Mouse (Mus musculus): ENCODE measurements around the gene BC055324. TPM values are rescaled to one million over a fixed set of nuclear protein-coding genes. Genes with fewer than 3 reads are reported as not detected.

Gene BC055324
- total and polyA plus RNA-seq, 3 experiments, result 19.2 to 21.4 TPM; not detected in 1

DNA sequence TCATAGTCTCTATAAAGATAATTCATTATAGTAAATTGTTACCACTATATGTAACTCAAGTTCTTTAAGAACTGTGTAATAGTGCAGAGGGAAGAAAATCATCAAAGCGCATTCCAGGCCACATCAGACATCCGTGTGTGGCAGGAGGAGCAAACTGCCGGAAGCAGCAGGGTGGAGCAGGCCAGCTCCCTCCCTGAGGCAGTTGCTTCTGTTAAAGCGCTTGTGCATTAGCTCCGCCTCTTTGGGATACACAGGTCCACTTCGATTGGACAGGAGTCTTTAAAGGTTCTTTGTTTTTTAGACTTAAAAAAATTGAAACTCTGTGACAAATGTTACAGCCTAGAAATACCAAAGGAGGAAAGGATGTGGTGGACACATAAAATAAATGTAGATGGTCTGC is 52.5 kb downstream of the BC055324 start:
- TF ChIP-seq MAFK (IDR thresholded peaks at IDR 0.05; ENCODE audit: borderline replicate concordance, low read depth, low read length) (no peak), SMC3 (IDR thresholded peaks at IDR 0.05; ENCODE audit: low read depth, low read length) (no peak), MYB (IDR thresholded peaks at IDR 0.05; ENCODE audit: low read depth, low read length) (no peak), HCFC1 (IDR thresholded peaks at IDR 0.05; ENCODE audit: low read depth, low read length) (no peak), TAL1 (IDR thresholded peaks at IDR 0.05; ENCODE audit: low read length) (no peak), EP300 (IDR thresholded peaks at IDR 0.05; ENCODE audit: low read depth in 1 of 2, low read length in 2 of 2) (no peak), MXI1 (IDR thresholded peaks at IDR 0.05; ENCODE audit: low read depth, low read length) (no peak), TBP (IDR thresholded peaks at IDR 0.05; ENCODE audit: low read depth, low read length) (no peak), POLR2AphosphoS2 (IDR thresholded peaks at IDR 0.05; ENCODE audit: low read length) (no peak), TCF12 (IDR thresholded peaks at IDR 0.05; ENCODE audit: low read depth, low read length) (no peak), ELF1 (IDR thresholded peaks at IDR 0.05; ENCODE audit: low read depth, low read length) (no peak), JUND (IDR thresholded peaks at IDR 0.05; ENCODE audit: low read depth, low read length) (no peak), NELFE (IDR thresholded peaks at IDR 0.05; ENCODE audit: low read depth, low read length) (no peak), USF1 (IDR thresholded peaks at IDR 0.05; ENCODE audit: low read depth, low read length) (no peak), CHD2 (IDR thresholded peaks at IDR 0.05; ENCODE audit: low read length) (no peak), POLR2AphosphoS5 (IDR thresholded peaks at IDR 0.05; ENCODE audit: borderline replicate concordance, low read depth, low read length) (no peak), CTCF (IDR thresholded peaks at IDR 0.05 in 2 of 3, conservative IDR thresholded peaks at IDR 0.05 in 1 of 3; ENCODE audit: control insufficient read depth in 1 of 3, insufficient read depth in 1 of 3, low read depth in 2 of 3, low read length in 3 of 3, poor library complexity in 1 of 3, severe bottlenecking in 1 of 3) (no peak), ZC3H11A (IDR thresholded peaks at IDR 0.05; ENCODE audit: low read depth, low read length) (no peak), GABPA (IDR thresholded peaks at IDR 0.05; ENCODE audit: low read depth, low read length) (no peak), POLR2A (IDR thresholded peaks at IDR 0.05; ENCODE audit: control insufficient read depth in 1 of 2, insufficient read depth in 1 of 2, low read depth in 1 of 2, low read length in 2 of 2, poor library complexity in 1 of 2) (no peak)
- no peaks in the 10 kb centered on the region for H3K9me3 ChIP-seq (replicated peaks; ENCODE audit: insufficient read depth, low read length)
- H3K4me1 ChIP-seq (ENCODE audit: control insufficient read depth in 1 of 2, insufficient read depth in 2 of 2, low read length in 2 of 2), result peaks cover 0 to 2% of the 10 kb centered on the region in 2 experiments; a peak in 2 of 4 replicates
- no peaks in the 10 kb centered on the region for H3K27me3 ChIP-seq (ENCODE audit: control insufficient read depth in 1 of 2, insufficient read depth in 2 of 2, low read length in 2 of 2)
- peaks cover 3 to 32% of the 10 kb centered on the region in 2 experiments for H3K36me3 ChIP-seq (ENCODE audit: control insufficient read depth in 1 of 2, insufficient read depth in 2 of 2, low read length in 2 of 2)
- DNase-seq (ENCODE audit: low read depth, low spot score), result no peak
- no peaks in the 10 kb centered on the region; the same call in 1 of the 2 replicates for H3K79me2 ChIP-seq (ENCODE audit: control insufficient read depth, insufficient read depth, low read length, poor library complexity)
- H3K9ac ChIP-seq (ENCODE audit: control insufficient read depth, low read depth, low read length, poor library complexity, severe bottlenecking), result no peak overlapping the region
- no peak overlapping the region for H3K27ac ChIP-seq (ENCODE audit: control insufficient read depth, low read depth, low read length)
- no peak overlapping the region for H3K4me3 ChIP-seq (ENCODE audit: control insufficient read depth in 1 of 2, insufficient read depth in 1 of 2, low read depth in 2 of 2, low read length in 2 of 2)

DNA sequence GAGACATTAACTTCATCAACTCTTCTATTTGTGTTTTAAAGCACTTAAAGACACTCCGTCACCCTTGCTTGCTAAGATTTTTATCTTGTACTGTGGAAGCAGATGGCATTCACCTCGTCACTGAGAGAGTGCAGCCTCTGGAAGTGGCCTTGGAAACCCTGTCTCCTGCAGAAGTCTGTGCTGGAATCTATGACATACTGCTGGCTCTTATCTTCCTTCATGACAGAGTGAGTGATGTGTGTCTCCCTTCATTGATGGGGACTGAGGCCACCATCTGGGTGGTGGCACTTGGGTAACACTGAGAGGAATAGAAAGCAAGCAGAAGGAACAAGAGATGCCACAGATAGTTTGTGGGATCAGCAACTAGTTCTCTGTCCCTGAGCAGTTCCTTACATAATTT is 60.0 kb downstream of the BC055324 start:
- Histone ChIP-seq H3K27ac (ENCODE audit: control insufficient read depth, low read depth, low read length) (no peak overlapping the region), H3K36me3 (ENCODE audit: control insufficient read depth in 1 of 2, insufficient read depth in 2 of 2, low read length in 2 of 2) (peaks cover 10 to 18% of the 10 kb centered on the region in 2 experiments), H3K27me3 (ENCODE audit: control insufficient read depth in 1 of 2, insufficient read depth in 2 of 2, low read length in 2 of 2) (no peaks in the 10 kb centered on the region), H3K4me3 (ENCODE audit: control insufficient read depth in 1 of 2, insufficient read depth in 1 of 2, low read depth in 2 of 2, low read length in 2 of 2) (no peak overlapping the region), H3K79me2 (ENCODE audit: control insufficient read depth, insufficient read depth, low read length, poor library complexity) (peaks cover 28% of the 10 kb centered on the region), H3K9me3 (replicated peaks; ENCODE audit: insufficient read depth, low read length) (no peaks in the 10 kb centered on the region), H3K9ac (ENCODE audit: control insufficient read depth, low read depth, low read length, poor library complexity, severe bottlenecking) (no peak overlapping the region), H3K4me1 (ENCODE audit: control insufficient read depth in 1 of 2, insufficient read depth in 2 of 2, low read length in 2 of 2) (peaks cover 2 to 12% of the 10 kb centered on the region in 2 experiments)
- TF ChIP-seq E2F4 (IDR thresholded peaks at IDR 0.05; ENCODE audit: borderline replicate concordance, low read depth, low read length) (no peak), ZC3H11A (IDR thresholded peaks at IDR 0.05; ENCODE audit: low read depth, low read length) (no peak), TCF12 (IDR thresholded peaks at IDR 0.05; ENCODE audit: low read depth, low read length) (no peak), KAT2A (conservative IDR thresholded peaks at IDR 0.05; ENCODE audit: low read depth, low read length) (no peak), POLR2AphosphoS5 (IDR thresholded peaks at IDR 0.05; ENCODE audit: borderline replicate concordance, low read depth, low read length) (no peak), ZNF384 (IDR thresholded peaks at IDR 0.05; ENCODE audit: low read depth, low read length) (no peak), SIN3A (IDR thresholded peaks at IDR 0.05; ENCODE audit: low read length) (no peak), POLR2A (IDR thresholded peaks at IDR 0.05; ENCODE audit: control insufficient read depth in 1 of 2, insufficient read depth in 1 of 2, low read depth in 1 of 2, low read length in 2 of 2, poor library complexity in 1 of 2) (no peak), MYC (IDR thresholded peaks at IDR 0.05; ENCODE audit: low read depth, low read length) (no peak), TAL1 (IDR thresholded peaks at IDR 0.05; ENCODE audit: low read length) (no peak), UBTF (IDR thresholded peaks at IDR 0.05; ENCODE audit: borderline replicate concordance, insufficient read depth, low read depth, low read length) (no peak), CHD1 (IDR thresholded peaks at IDR 0.05; ENCODE audit: low read depth, low read length) (no peak), USF2 (IDR thresholded peaks at IDR 0.05; ENCODE audit: borderline replicate concordance in 1 of 2, insufficient read depth in 1 of 2, low read depth in 1 of 2, low read length in 2 of 2) (no peak), USF1 (IDR thresholded peaks at IDR 0.05; ENCODE audit: low read depth, low read length) (no peak), MEF2A (IDR thresholded peaks at IDR 0.05; ENCODE audit: extremely low read depth, insufficient replicate concordance, low read depth, low read length, poor library complexity, severe bottlenecking) (no peak), JUND (IDR thresholded peaks at IDR 0.05; ENCODE audit: low read depth, low read length) (no peak), MYB (IDR thresholded peaks at IDR 0.05; ENCODE audit: low read depth, low read length) (no peak)
- DNase-seq (ENCODE audit: low read depth, low spot score), result no peak

Data from MEL (cell line).